Mouse (Mus musculus): ENCODE measurements around the gene Btbd18. TPM values are rescaled to one million over a fixed set of nuclear protein-coding genes. Genes with fewer than 3 reads are reported as not detected.

Gene Btbd18
- total RNA-seq, 2 experiments from 2014 or later: not detected

- DNase-seq (ENCODE audit: low spot score in 2 of 2): no peak
- intact Hi-C loops (cut with DNase I): no loop called here
Observed at GRCm38 (mm10) chr2:84688080-84688844, 29.4 kb downstream of the Btbd18 start.

GRCm38 (mm10) chr2:84690050-84690449 lies 31.2 kb downstream of the Btbd18 start:
- intact Hi-C loops (cut with DNase I): no loop called here
- DNase-seq (ENCODE audit: low spot score in 2 of 2): no peak

- no peak for DNase-seq (ENCODE audit: low spot score in 2 of 2)
- intact Hi-C loops (cut with DNase I): no loop called here
Observed at GRCm38 (mm10) chr2:84695007-84695695, 36.3 kb downstream of the Btbd18 start.

GRCm38 (mm10) chr2:84703497-84703896 lies 44.6 kb downstream of the Btbd18 start:
- intact Hi-C loops (cut with DNase I): no loop called here

GRCm38 (mm10) chr2:84704329-84704728 lies 45.5 kb downstream of the Btbd18 start:
- intact Hi-C loops (cut with DNase I): no loop called here
- no peak for DNase-seq (ENCODE audit: low spot score in 2 of 2)

More at GRCm38 (mm10) chr2:84703497-84703896, 44.6 kb downstream of the Btbd18 start:
- no peak for DNase-seq (ENCODE audit: low spot score in 2 of 2)

- intact Hi-C loops (cut with DNase I): no loop called here
- DNase-seq (ENCODE audit: low spot score in 2 of 2): no peak
Observed at GRCm38 (mm10) chr2:84705295-84705694, 46.4 kb downstream of the Btbd18 start.

GRCm38 (mm10) chr2:84707523-84707922 lies 48.6 kb downstream of the Btbd18 start:
- no peak for DNase-seq (ENCODE audit: low spot score in 2 of 2)
- intact Hi-C loops (cut with DNase I): no loop called here

- intact Hi-C loops (cut with DNase I): loop anchor here (5.0 kb wide), 1 partner anchor 35 kb away; the partner anchor contains the start of genes Gm28635, Med19 and Tmx2
- no peak for DNase-seq (ENCODE audit: low spot score in 2 of 2)
Observed at GRCm38 (mm10) chr2:84711898-84712297, 53.0 kb downstream of the Btbd18 start.

- DNase-seq (ENCODE audit: low spot score in 2 of 2): no peak
- intact Hi-C loops (cut with DNase I): loop anchor here (5.0 kb wide), 1 partner anchor 37 kb away; the partner anchor contains the start of genes Gm28635, Med19 and Tmx2
Observed at GRCm38 (mm10) chr2:84714422-84714810, 55.5 kb downstream of the Btbd18 start.

- intact Hi-C loops (cut with DNase I): loop anchor here (1.0 to 5.0 kb wide), 3 partner anchors 12 to 82 kb away; partner anchors contain the start of genes Clp1, Gm28635, Med19 and Tmx2
- DNase-seq (ENCODE audit: low spot score in 2 of 2): peak; percentile 98 to 99
Observed at GRCm38 (mm10) chr2:84714811-84715561, 56.1 kb downstream of the Btbd18 start, which contains the start of gene Zdhhc5. TSS of gene Zdhhc5 (minus strand) at chr2:84715180.

GRCm38 (mm10) chr2:84715562-84716361 lies 56.9 kb downstream of the Btbd18 start:
- peak; percentile 77 for DNase-seq (ENCODE audit: low spot score in 2 of 2)
- intact Hi-C loops (cut with DNase I): loop anchor here (1.0 to 5.0 kb wide), 2 partner anchors 12 to 82 kb away; partner anchors contain the start of genes Clp1 and Ube2l6

- DNase-seq (ENCODE audit: low spot score in 2 of 2): no peak
- intact Hi-C loops (cut with DNase I): loop anchor here (5.0 kb wide), 1 partner anchor 81 kb away; the partner anchor contains the start of gene Ube2l6
Observed at GRCm38 (mm10) chr2:84716423-84717355, 57.8 kb downstream of the Btbd18 start.

- intact Hi-C loops (cut with DNase I): loop anchor here (5.0 kb wide), 1 partner anchor 80 kb away; the partner anchor contains the start of gene Ube2l6
- no peak for DNase-seq (ENCODE audit: low spot score in 2 of 2)
Observed at GRCm38 (mm10) chr2:84717357-84717756, 58.5 kb downstream of the Btbd18 start.

Other genes with a start within 250 kb of the Btbd18 start
- 1 to 10 TPM; 6.1 TPM for gene Calcrl, start 233.7 kb upstream of the Btbd18 start, total RNA-seq (2021)
- gene Tfpi, start 182.3 kb upstream of the Btbd18 start, total RNA-seq (2021): 1 to 10 TPM; 3.8 to 5.8 TPM
- 10 to 100 TPM; 56.8 to 66.1 TPM for gene Ctnnd1, start 8.3 kb upstream of the Btbd18 start, total RNA-seq (2021)
- gene Selenoh, start 11.7 kb downstream of the Btbd18 start, total RNA-seq (2021): 10 to 100 TPM; 35.5 to 41.2 TPM
- gene Gm28635, start 19.0 kb downstream of the Btbd18 start, total RNA-seq (2021): 1 to 10 TPM; 6.0 to 8.1 TPM
- gene Med19, start 19.3 kb downstream of the Btbd18 start, total RNA-seq (2021): 10 to 100 TPM; 27.2 to 31.9 TPM
- 100 to 1,000 TPM; 223 to 252 TPM for gene Tmx2, start 20.1 kb downstream of the Btbd18 start, total RNA-seq (2021)
- 10 to 100 TPM; 42.1 to 48.9 TPM for gene Zdhhc5, start 56.1 kb downstream of the Btbd18 start, total RNA-seq (2021)
- gene Clp1, start 68.3 kb downstream of the Btbd18 start, total RNA-seq (2021): 10 to 100 TPM in 1 of 2 experiments, 1 to 10 TPM in 1; 6.6 to 10.5 TPM
- gene Ypel4, start 75.0 kb downstream of the Btbd18 start, total RNA-seq (2021): 10 to 100 TPM; 65.8 to 94.6 TPM
- gene Gm19426, start 84.6 kb downstream of the Btbd18 start, total RNA-seq (2021): 1 to 10 TPM; 1.2 to 1.7 TPM
- gene Serping1, start 116.4 kb downstream of the Btbd18 start, total RNA-seq (2021): 1 to 10 TPM; 5.3 to 7.7 TPM
- gene Ube2l6, start 139.7 kb downstream of the Btbd18 start, total RNA-seq (2021): 1 to 10 TPM; 5.2 to 5.5 TPM
- not detected for gene Smtnl1, start 163.6 kb downstream of the Btbd18 start, total RNA-seq (2021)
- gene Timm10, start 167.9 kb downstream of the Btbd18 start, total RNA-seq (2021): 10 to 100 TPM; 53.8 to 55.9 TPM
- gene Slc43a1, start 179.8 kb downstream of the Btbd18 start, total RNA-seq (2021): under 1 TPM; 0.25 to 0.32 TPM
- gene Rtn4rl2, start 227.6 kb downstream of the Btbd18 start, total RNA-seq (2021): 10 to 100 TPM; 90.0 to 92.0 TPM